Mouse (Mus musculus): ENCODE results near the gene Angptl2. TPM values are rescaled to one million over a fixed set of nuclear protein-coding genes. Genes with fewer than 3 reads are reported as not detected.
"Not testable (repeated sequence)": the region's sequence is repeated elsewhere in the genome, so short reads cannot be mapped to it uniquely, and the experiment has no call there.

Angptl2 gene
- polyA plus RNA-seq, 1 experiment from 2014 or later, result 27.0 TPM

- Histone ChIP-seq H3K27me3 (ENCODE audit: control insufficient read depth, insufficient read depth, low read length) (no peaks in the 10 kb centered on the region), H3K27ac (ENCODE audit: low read depth, low read length) (no peak overlapping the region), H3K4me2 (replicated peaks; ENCODE audit: low read depth, low read length) (no peak overlapping the region), H3K36me3 (ENCODE audit: control insufficient read depth, insufficient read depth, low read length) (no peaks in the 10 kb centered on the region), H3K9me3 (ENCODE audit: control insufficient read depth, low read length) (no peaks in the 10 kb centered on the region), H3K9ac (ENCODE audit: low read depth, low read length) (no peak overlapping the region), H3K4me1 (ENCODE audit: control insufficient read depth, insufficient read depth, low read length) (peaks cover 25% of the 10 kb centered on the region), H3K4me3 (ENCODE audit: low read length) (no peak overlapping the region)
- WGBS, result 69% methylated on average over 2 of the region's 2 CpGs
- no peak for ATAC-seq (ENCODE audit: low FRiP score, low TSS enrichment)
Measured at GRCm38 (mm10) chr2:33210841-33211240, 5.0 kb upstream of the Angptl2 start.

GRCm38 (mm10) chr2:33211263-33211662 is 4.6 kb upstream of the Angptl2 start:
- H3K9me3 ChIP-seq (ENCODE audit: control insufficient read depth, low read length); H3K27ac ChIP-seq (ENCODE audit: low read depth, low read length); H3K4me2 ChIP-seq (replicated peaks; ENCODE audit: low read depth, low read length); H3K4me3 ChIP-seq (ENCODE audit: low read length); H3K27me3 ChIP-seq (ENCODE audit: control insufficient read depth, insufficient read depth, low read length); H3K36me3 ChIP-seq (ENCODE audit: control insufficient read depth, insufficient read depth, low read length); H3K9ac ChIP-seq (ENCODE audit: low read depth, low read length); ATAC-seq (ENCODE audit: low FRiP score, low TSS enrichment): not testable (repeated sequence)
- 64% methylated on average over 11 of the region's 11 CpGs for WGBS
- H3K4me1 ChIP-seq (ENCODE audit: control insufficient read depth, insufficient read depth, low read length), result peaks cover 20% of the 10 kb centered on the region

GRCm38 (mm10) chr2:33215177-33215699 is 631 bp upstream of the Angptl2 start:
- no peak; the same call in 1 of the 2 replicates for ATAC-seq (ENCODE audit: low FRiP score, low TSS enrichment)
- WGBS, result 53% methylated on average over 5 of the region's 5 CpGs
- H3K9me3 ChIP-seq (ENCODE audit: control insufficient read depth, low read length), result no peaks in the 10 kb centered on the region
- peak overlapping the region; percentile 59; the same call in 1 of the 2 replicates for H3K9ac ChIP-seq (ENCODE audit: low read depth, low read length)
- H3K4me2 ChIP-seq (replicated peaks; ENCODE audit: low read depth, low read length), result peak overlapping the region; percentile 84
- peak overlapping the region; percentile 67 for H3K27ac ChIP-seq (ENCODE audit: low read depth, low read length)
- no peaks in the 10 kb centered on the region for H3K27me3 ChIP-seq (ENCODE audit: control insufficient read depth, insufficient read depth, low read length)
- H3K36me3 ChIP-seq (ENCODE audit: control insufficient read depth, insufficient read depth, low read length), result no peaks in the 10 kb centered on the region
- peaks cover 26% of the 10 kb centered on the region for H3K4me1 ChIP-seq (ENCODE audit: control insufficient read depth, insufficient read depth, low read length)
- H3K4me3 ChIP-seq (ENCODE audit: low read length), result peak overlapping the region; percentile 48

- peaks cover 32% of the 10 kb centered on the region for H3K4me1 ChIP-seq (ENCODE audit: control insufficient read depth, insufficient read depth, low read length)
- WGBS, result 10% methylated on average over 18 of the region's 18 CpGs
- no peaks in the 10 kb centered on the region; the same call in 1 of the 2 replicates for H3K36me3 ChIP-seq (ENCODE audit: control insufficient read depth, insufficient read depth, low read length)
- no peak for ATAC-seq (ENCODE audit: low FRiP score, low TSS enrichment)
- no peaks in the 10 kb centered on the region for H3K9me3 ChIP-seq (ENCODE audit: control insufficient read depth, low read length)
- no peaks in the 10 kb centered on the region for H3K27me3 ChIP-seq (ENCODE audit: control insufficient read depth, insufficient read depth, low read length)
- peak overlapping the region; percentile 88 for H3K27ac ChIP-seq (ENCODE audit: low read depth, low read length)
- H3K4me3 ChIP-seq (ENCODE audit: low read length), result peak overlapping the region; percentile 48
- H3K9ac ChIP-seq (ENCODE audit: low read depth, low read length), result peak overlapping the region; percentile 59
- H3K4me2 ChIP-seq (replicated peaks; ENCODE audit: low read depth, low read length), result peak overlapping the region; percentile 84
Measured at GRCm38 (mm10) chr2:33216645-33217424, 966 bp downstream of the Angptl2 start.

- Histone ChIP-seq H3K9ac (ENCODE audit: low read depth, low read length) (peak overlapping the region; percentile 59; the same call in 1 of the 2 replicates), H3K27ac (ENCODE audit: low read depth, low read length) (no peak overlapping the region), H3K4me1 (ENCODE audit: control insufficient read depth, insufficient read depth, low read length) (peaks cover 32% of the 10 kb centered on the region), H3K4me2 (replicated peaks; ENCODE audit: low read depth, low read length) (peak overlapping the region; percentile 84), H3K9me3 (ENCODE audit: control insufficient read depth, low read length) (no peaks in the 10 kb centered on the region), H3K4me3 (ENCODE audit: low read length) (peak overlapping the region; percentile 48; the same call in 1 of the 2 replicates), H3K27me3 (ENCODE audit: control insufficient read depth, insufficient read depth, low read length) (no peaks in the 10 kb centered on the region), H3K36me3 (ENCODE audit: control insufficient read depth, insufficient read depth, low read length) (peaks cover 3% of the 10 kb centered on the region; the same call in 1 of the 2 replicates)
- no peak for ATAC-seq (ENCODE audit: low FRiP score, low TSS enrichment)
- WGBS, result 69% methylated on average over 3 of the region's 3 CpGs
Measured at GRCm38 (mm10) chr2:33217425-33217794, 1.5 kb downstream of the Angptl2 start.

- Histone ChIP-seq H3K4me3 (ENCODE audit: low read length) (no peak overlapping the region), H3K27ac (ENCODE audit: low read depth, low read length) (no peak overlapping the region), H3K27me3 (ENCODE audit: control insufficient read depth, insufficient read depth, low read length) (no peaks in the 10 kb centered on the region), H3K9ac (ENCODE audit: low read depth, low read length) (no peak overlapping the region), H3K9me3 (ENCODE audit: control insufficient read depth, low read length) (no peaks in the 10 kb centered on the region), H3K4me1 (ENCODE audit: control insufficient read depth, insufficient read depth, low read length) (peaks cover 33% of the 10 kb centered on the region), H3K36me3 (ENCODE audit: control insufficient read depth, insufficient read depth, low read length) (peaks cover 3% of the 10 kb centered on the region; the same call in 1 of the 2 replicates), H3K4me2 (replicated peaks; ENCODE audit: low read depth, low read length) (no peak overlapping the region)
- no peak for ATAC-seq (ENCODE audit: low FRiP score, low TSS enrichment)
- WGBS, result 69% methylated on average over 11 of the region's 11 CpGs
Measured at GRCm38 (mm10) chr2:33218903-33219625, 3.2 kb downstream of the Angptl2 start.

GRCm38 (mm10) chr2:33219637-33220036 is 3.8 kb downstream of the Angptl2 start:
- H3K4me2 ChIP-seq (replicated peaks; ENCODE audit: low read depth, low read length), result no peak overlapping the region
- peaks cover 3% of the 10 kb centered on the region; the same call in 1 of the 2 replicates for H3K36me3 ChIP-seq (ENCODE audit: control insufficient read depth, insufficient read depth, low read length)
- H3K4me3 ChIP-seq (ENCODE audit: low read length), result no peak overlapping the region
- no peaks in the 10 kb centered on the region for H3K9me3 ChIP-seq (ENCODE audit: control insufficient read depth, low read length)
- no peak overlapping the region for H3K9ac ChIP-seq (ENCODE audit: low read depth, low read length)
- no peaks in the 10 kb centered on the region for H3K27me3 ChIP-seq (ENCODE audit: control insufficient read depth, insufficient read depth, low read length)
- WGBS, result 81% methylated on average over 4 of the region's 4 CpGs
- H3K27ac ChIP-seq (ENCODE audit: low read depth, low read length), result no peak overlapping the region
- ATAC-seq (ENCODE audit: low FRiP score, low TSS enrichment), result no peak
- peaks cover 37% of the 10 kb centered on the region for H3K4me1 ChIP-seq (ENCODE audit: control insufficient read depth, insufficient read depth, low read length)

GRCm38 (mm10) chr2:33220246-33220645 is 4.4 kb downstream of the Angptl2 start:
- WGBS, result 80% methylated on average over 6 of the region's 6 CpGs
- Histone ChIP-seq H3K9ac (ENCODE audit: low read depth, low read length) (no peak overlapping the region), H3K4me3 (ENCODE audit: low read length) (no peak overlapping the region), H3K4me1 (ENCODE audit: control insufficient read depth, insufficient read depth, low read length) (peaks cover 33% of the 10 kb centered on the region), H3K27ac (ENCODE audit: low read depth, low read length) (no peak overlapping the region), H3K9me3 (ENCODE audit: control insufficient read depth, low read length) (no peaks in the 10 kb centered on the region), H3K27me3 (ENCODE audit: control insufficient read depth, insufficient read depth, low read length) (no peaks in the 10 kb centered on the region), H3K36me3 (ENCODE audit: control insufficient read depth, insufficient read depth, low read length) (peaks cover 3% of the 10 kb centered on the region; the same call in 1 of the 2 replicates), H3K4me2 (replicated peaks; ENCODE audit: low read depth, low read length) (no peak overlapping the region)
- ATAC-seq (ENCODE audit: low FRiP score, low TSS enrichment), result no peak

Measured in kidney, embryonic 14.5 days (tissue).